Mouse (Mus musculus): Measurements from ENCODE around the gene 1700012B07Rik. TPM values are rescaled to one million over a fixed set of nuclear protein-coding genes. Genes with fewer than 3 reads are reported as not detected.

1700012B07Rik gene
- total and polyA plus RNA-seq, 3 experiments, result not detected

DNA sequence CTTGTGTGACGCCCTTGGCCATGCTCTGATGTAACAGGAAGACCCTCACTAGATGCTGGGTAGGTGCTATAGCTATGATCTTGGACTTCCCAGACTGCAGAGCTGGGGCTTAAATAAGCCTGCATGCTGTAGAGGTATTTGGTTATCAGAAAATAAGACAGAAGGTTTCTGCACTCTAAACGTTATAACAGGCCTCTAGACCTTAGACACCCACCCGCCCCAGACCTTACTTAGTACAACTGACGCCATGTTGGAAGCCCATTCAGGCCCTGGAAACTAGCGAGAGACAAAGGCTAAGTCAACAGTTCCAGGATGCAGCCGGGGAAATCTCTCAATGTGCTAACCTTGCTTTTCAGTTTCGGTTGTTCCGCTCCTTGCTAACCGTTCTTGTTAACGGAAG is 44.2 kb upstream of the 1700012B07Rik start:
- H3K27ac ChIP-seq (ENCODE audit: control insufficient read depth, low read depth, low read length), result no peak overlapping the region
- H3K79me2 ChIP-seq (ENCODE audit: control insufficient read depth, insufficient read depth, low read length, poor library complexity), result no peaks in the 10 kb centered on the region
- no peak overlapping the region for H3K4me3 ChIP-seq (ENCODE audit: control insufficient read depth in 1 of 2, insufficient read depth in 1 of 2, low read depth in 2 of 2, low read length in 2 of 2)
- peaks cover 11 to 16% of the 10 kb centered on the region in 2 experiments for H3K4me1 ChIP-seq (ENCODE audit: control insufficient read depth in 1 of 2, insufficient read depth in 2 of 2, low read length in 2 of 2)
- no peaks in the 10 kb centered on the region for H3K27me3 ChIP-seq (ENCODE audit: control insufficient read depth in 1 of 2, insufficient read depth in 2 of 2, low read length in 2 of 2)
- no peak for TF ChIP-seq MAX (IDR thresholded peaks at IDR 0.05; ENCODE audit: low read length)
- TF ChIP-seq CHD1 (IDR thresholded peaks at IDR 0.05; ENCODE audit: low read depth, low read length), result no peak
- no peak for TF ChIP-seq POLR2AphosphoS2 (IDR thresholded peaks at IDR 0.05; ENCODE audit: low read length)
- no peak for TF ChIP-seq EP300 (IDR thresholded peaks at IDR 0.05; ENCODE audit: low read depth in 1 of 2, low read length in 2 of 2)
- no peak for TF ChIP-seq MYB (IDR thresholded peaks at IDR 0.05; ENCODE audit: low read depth, low read length)
- TF ChIP-seq BHLHE40 (IDR thresholded peaks at IDR 0.05; ENCODE audit: borderline replicate concordance, low read depth, low read length), result no peak
- no peak for TF ChIP-seq RCOR1 (IDR thresholded peaks at IDR 0.05; ENCODE audit: low read depth, low read length)
- no peak for TF ChIP-seq JUND (IDR thresholded peaks at IDR 0.05; ENCODE audit: low read depth, low read length)
- TF ChIP-seq E2F4 (IDR thresholded peaks at IDR 0.05; ENCODE audit: borderline replicate concordance, low read depth, low read length), result no peak
- TF ChIP-seq NELFE (IDR thresholded peaks at IDR 0.05; ENCODE audit: low read depth, low read length), result no peak
- no peak for TF ChIP-seq ZMIZ1 (IDR thresholded peaks at IDR 0.05; ENCODE audit: low read depth, low read length)
- no peak for TF ChIP-seq USF1 (IDR thresholded peaks at IDR 0.05; ENCODE audit: low read depth, low read length)
- TF ChIP-seq TCF12 (IDR thresholded peaks at IDR 0.05; ENCODE audit: low read depth, low read length), result no peak
- no peak for TF ChIP-seq POLR2A (IDR thresholded peaks at IDR 0.05; ENCODE audit: control insufficient read depth in 1 of 2, insufficient read depth in 1 of 2, low read depth in 1 of 2, low read length in 2 of 2, poor library complexity in 1 of 2)
- TF ChIP-seq HCFC1 (IDR thresholded peaks at IDR 0.05; ENCODE audit: low read depth, low read length), result no peak
- no peak for TF ChIP-seq CTCF (IDR thresholded peaks at IDR 0.05 in 2 of 3, conservative IDR thresholded peaks at IDR 0.05 in 1 of 3; ENCODE audit: control insufficient read depth in 1 of 3, insufficient read depth in 1 of 3, low read depth in 2 of 3, low read length in 3 of 3, poor library complexity in 1 of 3, severe bottlenecking in 1 of 3)
- no peak for TF ChIP-seq TAL1 (IDR thresholded peaks at IDR 0.05; ENCODE audit: low read length)
- no peaks in the 10 kb centered on the region for H3K9me3 ChIP-seq (replicated peaks; ENCODE audit: insufficient read depth, low read length)
- peaks cover 0 to 23% of the 10 kb centered on the region in 2 experiments; a peak in 2 of 4 replicates for H3K36me3 ChIP-seq (ENCODE audit: control insufficient read depth in 1 of 2, insufficient read depth in 2 of 2, low read length in 2 of 2)
- H3K9ac ChIP-seq (ENCODE audit: control insufficient read depth, low read depth, low read length, poor library complexity, severe bottlenecking), result no peak overlapping the region
- DNase-seq (ENCODE audit: low read depth, low spot score), result no peak

GRCm38 (mm10) chr11:109867861-109868260 is 40.0 kb upstream of the 1700012B07Rik start:
- no peaks in the 10 kb centered on the region for H3K9me3 ChIP-seq (replicated peaks; ENCODE audit: insufficient read depth, low read length)
- H3K27me3 ChIP-seq (ENCODE audit: control insufficient read depth in 1 of 2, insufficient read depth in 2 of 2, low read length in 2 of 2), result no peaks in the 10 kb centered on the region
- peaks cover 0 to 6% of the 10 kb centered on the region in 2 experiments; a peak in 2 of 4 replicates for H3K4me1 ChIP-seq (ENCODE audit: control insufficient read depth in 1 of 2, insufficient read depth in 2 of 2, low read length in 2 of 2)
- no peaks in the 10 kb centered on the region for H3K36me3 ChIP-seq (ENCODE audit: control insufficient read depth in 1 of 2, insufficient read depth in 2 of 2, low read length in 2 of 2)
- no peak for TF ChIP-seq TCF12 (IDR thresholded peaks at IDR 0.05; ENCODE audit: low read depth, low read length)
- TF ChIP-seq NRF1 (IDR thresholded peaks at IDR 0.05; ENCODE audit: insufficient read depth, low read depth, low read length, poor library complexity, severe bottlenecking), result no peak
- no peak for TF ChIP-seq ETS1 (IDR thresholded peaks at IDR 0.05; ENCODE audit: low read depth, low read length)
- TF ChIP-seq MYB (IDR thresholded peaks at IDR 0.05; ENCODE audit: low read depth, low read length), result no peak
- TF ChIP-seq POLR2A (IDR thresholded peaks at IDR 0.05; ENCODE audit: control insufficient read depth in 1 of 2, insufficient read depth in 1 of 2, low read depth in 1 of 2, low read length in 2 of 2, poor library complexity in 1 of 2), result no peak
- TF ChIP-seq ZC3H11A (IDR thresholded peaks at IDR 0.05; ENCODE audit: low read depth, low read length), result no peak
- no peak for TF ChIP-seq ZMIZ1 (IDR thresholded peaks at IDR 0.05; ENCODE audit: low read depth, low read length)
- no peak for TF ChIP-seq UBTF (IDR thresholded peaks at IDR 0.05; ENCODE audit: borderline replicate concordance, insufficient read depth, low read depth, low read length)
- TF ChIP-seq MAZ (IDR thresholded peaks at IDR 0.05; ENCODE audit: low read depth, low read length), result no peak
- TF ChIP-seq CHD1 (IDR thresholded peaks at IDR 0.05; ENCODE audit: low read depth, low read length), result no peak
- no peak for TF ChIP-seq MAX (IDR thresholded peaks at IDR 0.05; ENCODE audit: low read length)
- no peak for DNase-seq (ENCODE audit: low read depth, low spot score)
- no peak overlapping the region for H3K27ac ChIP-seq (ENCODE audit: control insufficient read depth, low read depth, low read length)
- H3K9ac ChIP-seq (ENCODE audit: control insufficient read depth, low read depth, low read length, poor library complexity, severe bottlenecking), result no peak overlapping the region
- H3K4me3 ChIP-seq (ENCODE audit: control insufficient read depth in 1 of 2, insufficient read depth in 1 of 2, low read depth in 2 of 2, low read length in 2 of 2), result no peak overlapping the region
- H3K79me2 ChIP-seq (ENCODE audit: control insufficient read depth, insufficient read depth, low read length, poor library complexity), result no peaks in the 10 kb centered on the region
